ENCODE assay signal across 27 mouse cellular contexts in the genomic region with DNA sequence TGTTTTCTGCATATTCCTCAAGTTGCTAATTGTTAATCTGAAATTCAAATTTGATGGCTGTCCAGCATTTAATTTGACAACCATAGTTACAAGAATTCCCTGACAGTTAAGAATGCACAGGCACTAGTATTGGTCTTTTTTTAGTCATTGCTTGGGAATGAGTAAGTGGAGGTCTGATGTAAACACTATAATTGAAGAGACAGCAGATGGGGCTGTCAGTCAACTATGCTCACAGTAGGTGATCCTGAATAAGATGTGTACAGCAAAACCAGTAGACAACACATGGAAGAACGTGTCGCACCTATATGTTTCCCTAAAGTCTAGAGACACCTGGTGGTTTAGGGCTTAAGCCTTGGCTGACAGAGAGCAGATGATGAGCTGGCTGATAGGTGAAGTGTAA.
"Had no signal": no experiment of that assay in that cellular context is flagged by ENCODE, and none has a peak within 500 bp of the region (broad histone marks: within the 10 kb centered on the region; RNA-seq: fewer than 3 reads in every experiment).

No protein-coding gene starts in this region.

- H3K36me3 ChIP-seq: heart, embryonic 10.5 days; heart, embryonic 12.5 days; hindbrain, embryonic 10.5 days; hindbrain, embryonic 12.5 days; intestine, embryonic 15.5 days; limb, embryonic 10.5 days; limb, embryonic 12.5 days; liver, embryonic 13.5 days had no signal

- H3K4me3 ChIP-seq: gastrocnemius, adult 2 months; heart, embryonic 10.5 days; heart, embryonic 12.5 days; hindbrain, embryonic 10.5 days; hindbrain, embryonic 12.5 days; intestine, embryonic 15.5 days; layer of hippocampus, adult 2 months; left cerebral cortex, adult 2 months; limb, embryonic 10.5 days; limb, embryonic 12.5 days; liver, embryonic 13.5 days had no signal

- H3K4me2 ChIP-seq: heart, embryonic 12.5 days; hindbrain, embryonic 12.5 days; hindbrain, embryonic 14.5 days; intestine, embryonic 15.5 days; limb, embryonic 12.5 days; liver, embryonic 11.5 days; liver, embryonic 13.5 days had no signal

- H3K27me3 ChIP-seq: heart, embryonic 12.5 days; hindbrain, embryonic 12.5 days; intestine, embryonic 15.5 days; limb, embryonic 12.5 days; liver, embryonic 13.5 days had no signal

- H3K27ac ChIP-seq: gastrocnemius, adult 2 months; heart, embryonic 10.5 days; hindbrain, embryonic 10.5 days; hindbrain, embryonic 12.5 days; hindbrain, embryonic 14.5 days; intestine, embryonic 15.5 days; layer of hippocampus, adult 2 months; left cerebral cortex, adult 2 months; limb, embryonic 10.5 days; limb, embryonic 12.5 days; liver, embryonic 13.5 days had no signal

- H3K4me1 ChIP-seq: heart, embryonic 10.5 days; heart, embryonic 12.5 days; hindbrain, embryonic 10.5 days; hindbrain, embryonic 12.5 days; intestine, embryonic 15.5 days; limb, embryonic 10.5 days; limb, embryonic 12.5 days; liver, embryonic 13.5 days had no signal

- ATAC-seq: hindbrain, embryonic 16.5 days; inflammation-experienced regulatory T-cells, adult 6 months; intestine, embryonic 15.5 days; intestine, postnatal 0 days had no signal

- H3K9me3 ChIP-seq: heart, embryonic 10.5 days; heart, embryonic 12.5 days; hindbrain, embryonic 10.5 days; hindbrain, embryonic 12.5 days; intestine, embryonic 15.5 days; limb, embryonic 10.5 days; limb, embryonic 12.5 days; liver, embryonic 13.5 days had no signal

- H3K9ac ChIP-seq: heart, embryonic 12.5 days; hindbrain, embryonic 12.5 days; hindbrain, embryonic 14.5 days; intestine, embryonic 15.5 days; limb, embryonic 12.5 days; liver, embryonic 13.5 days had no signal

- DNase-seq: gastrocnemius, adult 2 months; gastrocnemius, postnatal 10 days; gastrocnemius, postnatal 25 days; heart, adult 18-20 months; heart, postnatal 10 days; heart, postnatal 4 days; kidney, adult 18-20 months; kidney, adult 8-10 months; kidney, postnatal 10 days; kidney, postnatal 25 days; kidney, postnatal 4 days; liver; liver, embryonic 13.5 days had no signal
